Mouse (Mus musculus) ES-Bruce4 (cell line): Measurements from ENCODE around the gene Iqcn. TPM values are rescaled to one million over a fixed set of nuclear protein-coding genes. Genes with fewer than 3 reads are reported as not detected.

Experiments used
- H3K27ac ChIP-seq: 2 replicates; pipeline ENCODE4 v1.5.1; 2012; ENCODE audit warnings: low read length, inconsistent platforms; ENCODE audit not compliant: insufficient read depth
- H3K27me3 ChIP-seq: 2 replicates; pipeline ENCODE4 v1.6.1; 2012; ENCODE audit warnings: mild to moderate bottlenecking, low read length, inconsistent platforms; ENCODE audit not compliant: control insufficient read depth, poor library complexity, insufficient read depth, severe bottlenecking
- H3K36me3 ChIP-seq: 2 replicates; pipeline ENCODE4 v1.6.1; 2012; ENCODE audit warnings: inconsistent platforms, mild to moderate bottlenecking, low read length, moderate library complexity; ENCODE audit not compliant: control insufficient read depth, poor library complexity, insufficient read depth, severe bottlenecking
- H3K4me1 ChIP-seq: one replicate; pipeline ENCODE4 v1.8.1; 2011; ENCODE audit warnings: low read length; ENCODE audit not compliant: control insufficient read depth, insufficient read depth
- H3K4me3 ChIP-seq: 2 replicates; pipeline ENCODE4 v1.5.1; 2011; ENCODE audit warnings: low read depth, mild to moderate bottlenecking, low read length
- H3K9ac ChIP-seq: 2 replicates; pipeline ENCODE4 v1.6.1; 2012; ENCODE audit warnings: low read depth, mild to moderate bottlenecking, inconsistent platforms; ENCODE audit not compliant: poor library complexity, severe bottlenecking
- H3K9me3 ChIP-seq: replicated peaks from 2 replicates; pipeline ENCODE4 v1.6.1; 2012; ENCODE audit warnings: mild to moderate bottlenecking, low read length, inconsistent platforms; ENCODE audit not compliant: control insufficient read depth, poor library complexity, insufficient read depth, severe bottlenecking
- CTCF ChIP-seq: IDR thresholded peaks from one replicate; pipeline ENCODE4 v1.8.1; 2011; ENCODE audit warnings: low read depth, low read length
- EP300 ChIP-seq: IDR thresholded peaks from 2 replicates; pipeline ENCODE4 v1.6.1; 2011; ENCODE audit warnings: low read depth, low read length; ENCODE audit not compliant: insufficient read depth
- POLR2A ChIP-seq: IDR thresholded peaks from one replicate; pipeline ENCODE4 v1.8.1; 2011; ENCODE audit warnings: low read length; ENCODE audit not compliant: insufficient read depth
- polyA plus RNA-seq: library from polyadenylated mRNA; stranded (reverse); fragments of >200 nt; gene quantifications from 2 replicates; pipeline ENCODE4 v1.2.4, GENCODE M21; 2011; ENCODE audit warnings: low read depth; ENCODE audit not compliant: missing spikeins, insufficient read depth, insufficient read length

Iqcn gene
- polyA plus RNA-seq, 1 experiment = not detected

DNA sequence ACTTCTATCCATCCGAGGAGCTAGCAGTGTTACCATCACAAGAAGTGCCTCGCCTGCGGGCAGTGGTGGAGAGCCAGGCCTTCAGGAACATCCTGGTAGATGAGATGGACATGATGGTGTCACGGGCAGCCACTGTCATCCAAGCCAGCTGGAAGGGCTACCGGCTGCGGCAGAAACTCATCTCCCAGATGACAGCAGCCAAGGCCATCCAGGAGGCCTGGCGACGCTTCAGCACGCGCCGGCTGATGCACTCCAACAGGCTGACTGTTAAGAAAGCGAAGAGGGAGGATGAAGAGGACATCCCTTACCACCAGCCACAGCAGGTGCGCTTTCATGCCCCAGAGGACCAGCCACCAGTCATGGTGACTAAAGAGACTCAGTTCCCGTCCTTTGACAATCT lies 5.0 kb downstream of the Iqcn start:
- no peak overlapping the region for H3K27ac ChIP-seq
- H3K27me3 ChIP-seq = no peaks in the 10 kb centered on the region
- no peak overlapping the region for H3K9ac ChIP-seq
- H3K9me3 ChIP-seq = no peaks in the 10 kb centered on the region
- no peak overlapping the region for H3K4me3 ChIP-seq
- no peaks in the 10 kb centered on the region for H3K36me3 ChIP-seq
- TF ChIP-seq CTCF (no peak), POLR2A (no peak), EP300 (no peak)
- no peaks in the 10 kb centered on the region for H3K4me1 ChIP-seq

DNA sequence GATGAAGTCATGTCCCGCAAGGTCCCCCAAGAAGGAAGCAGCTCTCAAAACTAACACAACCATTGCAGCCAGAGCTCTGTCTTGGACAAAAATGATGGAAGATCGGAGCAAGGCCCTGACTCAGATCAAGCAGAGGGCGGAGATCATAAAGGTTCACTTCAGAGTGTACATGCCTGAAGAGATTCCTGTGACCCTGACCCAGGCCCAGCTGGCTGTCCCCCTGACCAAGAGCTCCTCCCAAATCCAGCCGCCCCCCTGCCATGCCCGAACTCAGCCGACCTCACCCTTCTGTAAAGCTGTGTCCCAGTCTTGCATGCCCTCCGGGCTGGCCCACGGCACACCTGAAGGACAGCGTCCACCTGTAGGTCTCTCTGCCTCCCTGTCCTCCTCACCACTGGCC lies 6.5 kb downstream of the Iqcn start:
- TF ChIP-seq CTCF (no peak), EP300 (no peak), POLR2A (no peak)
- H3K36me3 ChIP-seq = no peaks in the 10 kb centered on the region
- no peaks in the 10 kb centered on the region for H3K9me3 ChIP-seq
- H3K9ac ChIP-seq = no peak overlapping the region
- H3K4me1 ChIP-seq = no peaks in the 10 kb centered on the region
- H3K27ac ChIP-seq = no peak overlapping the region
- no peak overlapping the region for H3K4me3 ChIP-seq
- no peaks in the 10 kb centered on the region for H3K27me3 ChIP-seq

DNA sequence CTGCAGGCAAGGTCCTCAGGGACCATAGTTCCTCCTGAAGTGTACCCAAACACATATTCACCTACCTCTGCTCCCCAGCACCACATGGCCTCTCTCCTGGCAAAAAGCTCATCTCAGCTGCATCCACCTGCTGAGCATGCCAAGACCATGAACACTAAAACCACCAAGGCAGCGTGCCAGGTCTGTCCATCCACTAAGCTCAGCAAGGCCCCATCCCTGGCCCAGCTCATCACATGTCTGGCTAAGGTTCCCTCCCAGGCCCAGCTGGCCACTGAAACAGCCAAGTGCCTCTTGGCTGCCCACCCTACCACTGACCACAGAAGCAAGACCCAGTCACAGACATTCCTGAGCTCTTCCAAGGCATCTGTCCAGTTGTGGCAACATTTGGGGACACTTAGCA lies 7.0 kb downstream of the Iqcn start:
- H3K9ac ChIP-seq = no peak overlapping the region
- no peak overlapping the region for H3K27ac ChIP-seq
- no peaks in the 10 kb centered on the region for H3K36me3 ChIP-seq
- no peaks in the 10 kb centered on the region for H3K27me3 ChIP-seq
- H3K9me3 ChIP-seq = no peaks in the 10 kb centered on the region
- TF ChIP-seq CTCF = no peak
- no peak for TF ChIP-seq EP300
- TF ChIP-seq POLR2A = no peak
- no peaks in the 10 kb centered on the region for H3K4me1 ChIP-seq
- no peak overlapping the region for H3K4me3 ChIP-seq

DNA sequence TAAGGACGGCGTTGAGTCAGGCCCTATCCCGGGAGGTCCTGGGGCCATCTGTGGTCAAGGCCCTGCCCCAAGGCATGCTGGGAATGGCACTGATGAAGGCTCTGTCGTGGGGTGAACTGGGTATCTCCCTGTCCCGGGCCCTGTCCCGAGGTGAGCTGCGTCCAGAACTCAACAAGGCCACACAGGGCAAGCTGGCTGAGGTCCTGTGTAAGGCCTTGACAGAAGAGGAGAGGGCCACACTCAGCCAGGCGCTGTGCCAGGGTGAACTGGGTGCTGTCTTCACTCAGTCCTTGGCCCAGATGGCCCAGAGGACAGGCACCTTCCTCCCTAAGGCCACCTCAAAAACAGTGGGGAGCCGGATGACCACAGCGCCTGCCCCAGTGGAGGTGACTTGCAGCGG lies 7.8 kb downstream of the Iqcn start:
- Histone ChIP-seq H3K9me3 (no peaks in the 10 kb centered on the region), H3K36me3 (no peaks in the 10 kb centered on the region), H3K27ac (no peak overlapping the region), H3K4me3 (no peak overlapping the region), H3K9ac (no peak overlapping the region), H3K27me3 (no peaks in the 10 kb centered on the region), H3K4me1 (no peaks in the 10 kb centered on the region)
- no peak for TF ChIP-seq EP300
- no peak for TF ChIP-seq POLR2A
- TF ChIP-seq CTCF = no peak

DNA sequence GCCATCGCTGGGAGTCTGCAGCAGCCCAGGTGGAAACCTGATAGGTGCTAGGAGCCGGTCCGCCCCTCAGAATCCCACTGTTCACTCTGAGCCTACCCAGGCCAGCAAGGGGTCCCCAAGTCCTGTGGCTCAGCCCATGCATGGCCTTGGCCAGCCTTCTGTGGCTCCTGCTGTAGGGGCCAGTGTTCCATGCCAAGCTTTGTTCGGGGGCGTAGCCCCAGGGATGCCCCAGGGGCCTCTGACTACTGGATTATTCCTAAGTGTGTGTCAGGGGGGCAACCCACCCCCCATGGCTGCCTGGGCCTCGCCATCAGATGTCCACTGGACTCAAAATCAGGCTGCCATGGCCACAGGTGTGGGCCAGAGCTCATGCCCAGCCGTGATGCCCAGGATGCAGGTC lies 10.7 kb downstream of the Iqcn start:
- no peak for TF ChIP-seq POLR2A
- no peak for TF ChIP-seq CTCF
- TF ChIP-seq EP300 = no peak
- no peak overlapping the region for H3K27ac ChIP-seq

DNA sequence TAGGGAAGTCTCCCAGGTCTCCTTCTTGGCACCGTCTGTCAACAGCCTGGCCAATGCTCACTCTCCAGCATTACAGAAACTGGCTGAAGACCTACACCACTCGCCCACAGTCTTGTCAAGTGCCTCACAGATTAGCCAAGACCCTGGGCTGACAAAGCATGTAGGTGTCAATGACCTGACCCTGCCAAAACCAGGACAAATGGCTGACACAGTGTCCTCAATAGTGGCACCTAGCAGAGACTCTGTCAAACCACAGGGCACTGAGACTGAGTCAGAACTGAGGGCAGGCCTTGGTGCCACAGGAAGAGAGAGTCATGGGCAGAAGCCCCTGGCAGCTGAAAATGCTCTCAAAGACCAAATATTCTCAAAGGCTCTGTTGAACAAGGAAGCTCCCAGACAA lies 11.8 kb downstream of the Iqcn start:
- no peak overlapping the region for H3K27ac ChIP-seq
- H3K9me3 ChIP-seq = no peaks in the 10 kb centered on the region
- H3K9ac ChIP-seq = no peak overlapping the region
- TF ChIP-seq POLR2A (no peak), CTCF (no peak), EP300 (no peak)
- H3K4me1 ChIP-seq = no peaks in the 10 kb centered on the region
- H3K36me3 ChIP-seq = no peaks in the 10 kb centered on the region
- no peaks in the 10 kb centered on the region for H3K27me3 ChIP-seq
- no peak overlapping the region for H3K4me3 ChIP-seq

More for the DNA sequence above, 10.7 kb downstream of the Iqcn start:
- H3K4me1 ChIP-seq = no peaks in the 10 kb centered on the region
- no peak overlapping the region for H3K4me3 ChIP-seq
- no peaks in the 10 kb centered on the region for H3K9me3 ChIP-seq
- no peak overlapping the region for H3K9ac ChIP-seq
- no peaks in the 10 kb centered on the region for H3K27me3 ChIP-seq
- H3K36me3 ChIP-seq = no peaks in the 10 kb centered on the region
